Mouse (Mus musculus) lung, adult 2 months (tissue): ENCODE results near the gene Esp8.

Source experiments
- CTCF ChIP-seq: fragments of 200-500 bp; IDR thresholded peaks from 2 replicates; pipeline ENCODE4 v1.5.1; 2011; ENCODE audit warnings: mild to moderate bottlenecking, low read length, control low read depth; ENCODE audit not compliant: insufficient read depth
- POLR2A ChIP-seq: fragments of 200-500 bp; IDR thresholded peaks from 2 replicates; pipeline ENCODE4 v1.6.1; 2011; ENCODE audit warnings: low read depth, mild to moderate bottlenecking, control low read depth, low read length, borderline replicate concordance; ENCODE audit errors: extremely low read depth

- TF ChIP-seq POLR2A: no peak
- no peak for TF ChIP-seq CTCF
Observed at GRCm38 (mm10) chr17:40531147-40531546, 11.3 kb downstream of the Esp8 start.
